Mouse (Mus musculus): ENCODE results near the gene Olfr1502. TPM values are rescaled to one million over a fixed set of nuclear protein-coding genes. Genes with fewer than 3 reads are reported as not detected.
"Not testable (repeated sequence)": the region's sequence is repeated elsewhere in the genome, so short reads cannot be mapped to it uniquely, and the experiment has no call there.

Gene Olfr1502
- total RNA-seq (2014; fragmentation: Nextera tagmentation) = not detected in 2 replicates
- not detected in 2 replicates for total RNA-seq (2017)

DNA sequence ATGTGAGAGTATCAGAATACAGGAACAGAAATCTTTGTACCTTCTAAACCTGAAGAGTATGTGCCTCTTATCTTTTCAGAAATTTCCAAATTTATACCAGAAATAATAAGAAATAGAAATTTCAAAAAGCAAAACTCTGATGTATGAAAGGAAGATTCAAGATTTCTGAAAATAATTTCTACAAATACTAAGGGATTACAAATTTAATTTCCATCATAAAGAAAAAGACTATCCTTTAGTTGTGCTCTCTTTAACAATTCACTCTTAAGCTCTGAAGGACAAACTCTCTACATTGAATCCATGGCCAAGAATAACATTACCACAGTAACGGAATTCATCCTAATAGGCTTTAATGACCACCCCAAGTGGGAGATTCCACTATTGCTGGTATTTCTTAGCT lies at the start of gene Olfr1502:
TSS of gene Olfr1502 (plus strand) at position 301 of the 400 bp plus-strand sequence.
- ATAC-seq (replicated peaks; ENCODE audit: low FRiP score, low TSS enrichment, poor library complexity, severe bottlenecking) = no peak

DNA sequence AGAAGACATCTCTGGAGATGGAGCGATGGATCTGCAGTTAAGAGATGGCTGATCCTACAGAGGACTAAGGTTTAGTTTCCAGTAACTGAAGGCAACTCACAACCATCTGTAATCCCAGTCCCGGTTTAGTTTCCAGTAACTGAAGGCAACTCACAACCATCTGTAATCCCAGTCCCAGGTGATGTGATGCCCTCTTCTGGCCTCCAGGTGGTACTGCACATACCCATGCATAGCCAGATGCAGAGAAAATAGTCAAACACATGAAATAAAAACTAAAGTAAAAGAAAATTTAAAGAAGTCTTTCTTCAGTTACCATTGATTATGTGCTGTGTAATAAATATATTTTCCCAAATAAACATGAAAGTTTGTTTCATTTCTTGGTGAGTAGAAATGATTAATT lies 48.8 kb upstream of the Olfr1502 start:
- no peak for ATAC-seq (replicated peaks; ENCODE audit: low FRiP score, low TSS enrichment, poor library complexity, severe bottlenecking)

DNA sequence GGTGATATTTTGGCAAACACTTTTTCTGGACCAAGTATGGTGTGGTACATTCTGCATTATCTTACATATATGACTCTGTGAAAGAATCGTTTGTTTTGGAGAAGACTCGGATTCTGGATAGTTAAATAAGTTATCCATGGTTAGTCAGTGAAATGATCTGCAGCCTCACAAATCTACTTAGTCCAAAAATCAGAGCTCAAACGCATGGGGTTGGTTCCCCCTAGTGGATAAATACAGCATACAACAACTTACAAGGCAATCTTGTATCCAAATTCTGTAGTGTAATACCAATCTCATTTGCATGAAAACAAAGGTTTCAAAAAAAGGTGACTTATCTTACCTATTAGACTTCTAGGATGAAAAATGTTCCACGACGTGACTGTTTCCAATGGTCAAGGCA lies 42.8 kb upstream of the Olfr1502 start:
- ATAC-seq (replicated peaks; ENCODE audit: low FRiP score, low TSS enrichment, poor library complexity, severe bottlenecking) = no peak

DNA sequence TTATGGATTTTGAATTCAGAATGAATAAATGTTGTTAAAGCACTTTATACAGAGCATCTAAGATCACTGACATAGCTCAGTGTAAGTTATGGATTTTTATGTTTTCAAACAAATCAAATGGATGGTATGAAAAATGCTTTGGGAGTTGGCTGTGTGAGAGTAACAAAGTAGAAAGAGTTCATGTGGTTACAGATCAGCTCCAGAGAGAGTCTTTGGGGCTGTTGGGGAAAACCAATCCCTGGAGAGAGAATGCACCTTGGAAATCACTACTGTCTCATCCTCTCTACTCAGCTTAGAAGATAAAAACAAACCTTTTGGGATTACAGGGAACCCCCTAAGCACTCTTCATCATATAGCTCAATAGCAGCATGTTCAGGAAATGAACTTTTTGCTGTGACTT lies 42.2 kb upstream of the Olfr1502 start, which contains the start of gene Olfr1499:
TSS of gene Olfr1499 (minus strand) at position 101 of the 400 bp plus-strand sequence.
- no peak for ATAC-seq (replicated peaks; ENCODE audit: low FRiP score, low TSS enrichment, poor library complexity, severe bottlenecking)

DNA sequence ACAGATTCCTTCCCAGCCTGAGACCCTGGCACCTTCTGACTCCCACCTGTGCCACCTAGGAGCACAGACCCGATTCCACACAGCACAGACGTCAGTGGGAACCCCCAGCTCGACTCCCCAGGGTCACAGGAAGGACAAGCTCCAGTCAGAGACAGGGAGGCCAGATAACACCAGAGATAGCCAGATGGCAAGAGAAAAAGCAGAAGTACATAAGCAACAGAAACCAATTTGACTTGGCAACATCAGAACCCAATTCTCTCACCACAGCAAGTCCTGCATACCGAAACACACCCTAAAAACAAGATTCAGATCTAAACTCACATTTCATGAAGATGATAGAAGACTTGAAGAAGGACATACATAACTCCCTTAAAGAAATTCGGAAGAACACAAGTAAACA lies 40.7 kb upstream of the Olfr1502 start:
- ATAC-seq (replicated peaks; ENCODE audit: low FRiP score, low TSS enrichment, poor library complexity, severe bottlenecking) = no peak

DNA sequence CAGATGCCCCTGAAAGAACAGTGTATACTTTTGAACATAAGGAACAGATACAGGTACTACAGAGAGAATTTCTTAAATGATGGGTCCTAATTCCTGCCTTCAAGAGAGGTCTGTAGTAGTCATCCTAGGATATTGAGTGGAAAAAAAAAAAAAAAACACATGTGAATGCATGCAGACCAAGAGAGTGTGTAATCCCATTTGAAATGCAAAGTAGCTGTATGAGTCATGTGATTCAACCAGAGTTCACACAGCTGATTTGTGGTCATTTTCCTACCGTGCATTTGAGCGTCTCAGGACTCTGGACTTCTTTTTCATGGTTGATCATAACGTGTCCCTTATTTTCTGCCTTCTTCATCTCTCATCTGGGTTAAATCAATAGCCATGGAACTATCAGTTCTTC lies 33.1 kb upstream of the Olfr1502 start:
- ATAC-seq (replicated peaks; ENCODE audit: low FRiP score, low TSS enrichment, poor library complexity, severe bottlenecking) = no peak

DNA sequence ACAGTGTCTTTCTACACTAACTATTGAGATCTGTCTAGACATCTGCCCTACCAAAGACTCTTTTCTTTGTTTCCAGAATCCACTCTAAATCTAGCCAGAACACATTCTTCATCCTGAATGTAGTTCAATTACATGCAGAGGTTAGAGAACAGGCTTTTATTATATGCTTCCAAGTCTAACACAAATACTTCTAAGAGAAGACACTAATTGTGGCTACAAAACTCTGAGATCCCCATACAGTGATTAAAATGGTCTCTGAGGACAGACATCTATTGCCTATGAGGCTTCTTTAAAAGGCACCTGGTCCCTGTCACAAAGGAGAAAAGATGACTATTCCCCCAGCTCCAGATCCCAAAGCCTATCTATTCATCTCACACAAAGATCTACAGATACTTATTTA lies 31.2 kb upstream of the Olfr1502 start, which contains the start of gene Olfr1500:
TSS of gene Olfr1500 (minus strand) at position 101 of the 400 bp plus-strand sequence.
- ATAC-seq (replicated peaks; ENCODE audit: low FRiP score, low TSS enrichment, poor library complexity, severe bottlenecking) = no peak

DNA sequence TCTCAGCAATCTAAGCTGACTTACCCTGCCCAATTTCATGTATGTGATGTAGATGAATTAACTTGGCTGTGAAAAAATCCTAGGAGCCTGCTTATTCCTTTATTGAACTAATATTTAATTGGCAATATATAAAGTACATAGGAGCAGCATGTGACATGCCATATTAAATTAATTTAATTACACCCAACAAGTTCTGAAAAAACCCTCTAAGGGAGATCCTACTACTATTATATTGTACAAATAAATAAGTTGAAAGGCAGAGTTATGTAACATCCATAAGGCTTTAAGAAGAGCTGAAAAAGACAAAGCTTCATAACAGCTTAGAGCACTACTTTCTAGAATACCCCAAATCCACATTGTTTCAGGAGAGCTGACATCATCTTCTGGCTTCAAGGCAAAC lies 11.0 kb upstream of the Olfr1502 start, which contains the start of gene Olfr1501:
TSS of gene Olfr1501 (minus strand) at position 101 of the 400 bp plus-strand sequence.
- not testable (repeated sequence) for ATAC-seq (replicated peaks; ENCODE audit: low FRiP score, low TSS enrichment, poor library complexity, severe bottlenecking)

DNA sequence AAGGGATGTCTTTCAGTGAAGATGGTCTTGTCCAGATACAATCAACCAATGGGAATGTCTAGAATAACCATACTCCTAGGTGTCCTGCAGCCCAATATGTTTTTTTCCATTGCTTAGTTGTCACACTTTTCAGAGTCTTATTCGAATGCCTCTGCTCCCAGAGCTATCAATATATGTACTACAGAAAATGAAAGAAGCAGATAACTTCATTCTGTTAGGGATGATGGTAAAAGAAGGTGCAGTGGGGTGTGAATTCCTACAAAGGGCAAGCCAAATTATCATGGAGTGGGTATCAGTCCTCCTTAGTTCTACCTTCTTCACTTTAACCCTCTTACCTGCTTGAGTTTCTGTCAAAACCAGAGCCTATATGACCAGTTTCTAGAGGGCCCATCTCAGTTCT lies 36.2 kb downstream of the Olfr1502 start, which contains the start of gene Olfr1504:
TSS of gene Olfr1504 (minus strand) at position 101 of the 400 bp plus-strand sequence.
- no peak for ATAC-seq (replicated peaks; ENCODE audit: low FRiP score, low TSS enrichment, poor library complexity, severe bottlenecking)

Other genes starting within 250 kb of the Olfr1502 start
- not detected in 2 replicates for gene Olfr1487, start 244.4 kb upstream of the Olfr1502 start, total RNA-seq (2014; fragmentation: Nextera tagmentation)
- gene Olfr1487, start 244.4 kb upstream of the Olfr1502 start, total RNA-seq (2017) = not detected in 2 replicates
- not detected in 2 replicates for gene Olfr1489, start 230.2 kb upstream of the Olfr1502 start, total RNA-seq (2014; fragmentation: Nextera tagmentation)
- gene Olfr1489, start 230.2 kb upstream of the Olfr1502 start, total RNA-seq (2017) = not detected in 2 replicates
- gene Olfr1490, start 210.7 kb upstream of the Olfr1502 start, total RNA-seq (2014; fragmentation: Nextera tagmentation) = not detected in 2 replicates
- gene Olfr1490, start 210.7 kb upstream of the Olfr1502 start, total RNA-seq (2017) = not detected in 2 replicates
- gene Olfr1491, start 164.5 kb upstream of the Olfr1502 start, total RNA-seq (2014; fragmentation: Nextera tagmentation) = not detected in 2 replicates
- not detected in 2 replicates for gene Olfr1491, start 164.5 kb upstream of the Olfr1502 start, total RNA-seq (2017)
- gene Olfr1493-ps1, start 138.5 kb upstream of the Olfr1502 start, total RNA-seq (2014; fragmentation: Nextera tagmentation) = not detected in 2 replicates
- gene Olfr1493-ps1, start 138.5 kb upstream of the Olfr1502 start, total RNA-seq (2017) = not detected in 2 replicates
- not detected in 2 replicates for gene Olfr1494, start 122.1 kb upstream of the Olfr1502 start, total RNA-seq (2014; fragmentation: Nextera tagmentation)
- gene Olfr1494, start 122.1 kb upstream of the Olfr1502 start, total RNA-seq (2017) = not detected in 2 replicates
- gene Olfr1495, start 97.2 kb upstream of the Olfr1502 start, total RNA-seq (2014; fragmentation: Nextera tagmentation) = not detected in 2 replicates
- gene Olfr1495, start 97.2 kb upstream of the Olfr1502 start, total RNA-seq (2017) = not detected in 2 replicates
- not detected in 2 replicates for gene Olfr1496, start 83.9 kb upstream of the Olfr1502 start, total RNA-seq (2014; fragmentation: Nextera tagmentation)
- not detected in 2 replicates for gene Olfr1496, start 83.9 kb upstream of the Olfr1502 start, total RNA-seq (2017)
- gene Olfr1497, start 63.6 kb upstream of the Olfr1502 start, total RNA-seq (2014; fragmentation: Nextera tagmentation) = not detected in 2 replicates
- gene Olfr1497, start 63.6 kb upstream of the Olfr1502 start, total RNA-seq (2017) = not detected in 2 replicates
- gene Olfr1499, start 42.3 kb upstream of the Olfr1502 start, total RNA-seq (2014; fragmentation: Nextera tagmentation) = not detected in 2 replicates
- gene Olfr1499, start 42.3 kb upstream of the Olfr1502 start, total RNA-seq (2017) = not detected in 2 replicates
- gene Olfr1500, start 31.3 kb upstream of the Olfr1502 start, total RNA-seq (2014; fragmentation: Nextera tagmentation) = not detected in 2 replicates
- not detected in 2 replicates for gene Olfr1500, start 31.3 kb upstream of the Olfr1502 start, total RNA-seq (2017)
- not detected in 2 replicates for gene Olfr1501, start 11.1 kb upstream of the Olfr1502 start, total RNA-seq (2014; fragmentation: Nextera tagmentation)
- gene Olfr1501, start 11.1 kb upstream of the Olfr1502 start, total RNA-seq (2017) = not detected in 2 replicates
- not detected in 2 replicates for gene Olfr1504, start 36.1 kb downstream of the Olfr1502 start, total RNA-seq (2014; fragmentation: Nextera tagmentation)
- not detected in 2 replicates for gene Olfr1504, start 36.1 kb downstream of the Olfr1502 start, total RNA-seq (2017)
- not detected in 2 replicates for gene Olfr1505, start 51.7 kb downstream of the Olfr1502 start, total RNA-seq (2014; fragmentation: Nextera tagmentation)
- gene Olfr1505, start 51.7 kb downstream of the Olfr1502 start, total RNA-seq (2017) = not detected in 2 replicates

Data from megakaryocyte-erythroid progenitor cell, adult 5-6 weeks (primary cell).